Mouse (Mus musculus): Measurements from ENCODE around the gene Dnajc27. TPM values are rescaled to one million over a fixed set of nuclear protein-coding genes. Genes with fewer than 3 reads are reported as not detected.

Dnajc27 gene
- polyA plus RNA-seq, 1 experiment from 2014 or later: 10.5 TPM

Other genes with a start within 250 kb of the Dnajc27 start
- 6.6 and 7.2 TPM in 2 replicates for gene Pomc, start 127.6 kb upstream of the Dnajc27 start, polyA plus RNA-seq (2016; fragmentation: Nextera tagmentation; extraction: Ambion mirVana)
- 10.6 and 16.5 TPM in 2 replicates for gene Efr3b, start 43.7 kb upstream of the Dnajc27 start, polyA plus RNA-seq (2016; fragmentation: Nextera tagmentation; extraction: Ambion mirVana)
- 4.8 and 4.9 TPM in 2 replicates for gene Adcy3, start 50.5 kb downstream of the Dnajc27 start, polyA plus RNA-seq (2016; fragmentation: Nextera tagmentation; extraction: Ambion mirVana)
- 6.6 and 7.1 TPM in 2 replicates for gene Ptrhd1, start 151.4 kb downstream of the Dnajc27 start, polyA plus RNA-seq (2016; fragmentation: Nextera tagmentation; extraction: Ambion mirVana)
- gene Cenpo, start 151.7 kb downstream of the Dnajc27 start, polyA plus RNA-seq (2016; fragmentation: Nextera tagmentation; extraction: Ambion mirVana): 19.6 and 21.2 TPM in 2 replicates